ENCODE assay signal across 24 mouse cellular contexts in genomic region chr8:118852861-118853260, GRCm38 (mm10).
A peak's percentile ranks its signal among the peaks of the same experiment; 100 is the strongest.
DNase-seq lines count a peak whose midpoint lies in the region; ATAC-seq and TF ChIP-seq lines count a peak whose summit lies in the region.
"Had no signal": no experiment of that assay in that cellular context is flagged by ENCODE, and none has a peak within 500 bp of the region (broad histone marks: within the 10 kb centered on the region; RNA-seq: fewer than 3 reads in every experiment).

No protein-coding gene starts in this region.

- TF ChIP-seq EP300 in heart, adult 2 months (IDR thresholded peaks at IDR 0.05; ENCODE audit: insufficient read depth, low read depth, low read length) = peak; percentile 70; the same call in 1 of the 2 replicates

- no peak for ATAC-seq in heart, embryonic 12.5 days (ENCODE audit: insufficient number of reproducible peaks, low FRiP score)
- ATAC-seq in embryonic facial prominence, embryonic 14.5 days (ENCODE audit: low read depth) = no peak
- ATAC-seq: activated CD4-positive, CD25-positive, alpha-beta regulatory T cell, adult 4 months; forebrain, embryonic 14.5 days; hindbrain, postnatal 0 days; Patski had no signal

- 53% methylated on average over 12 of the region's 12 CpGs for WGBS in heart, adult 2 months
- WGBS in heart, embryonic 12.5 days = 88% methylated on average over 12 of the region's 12 CpGs
- 63% methylated on average over 12 of the region's 12 CpGs for WGBS in embryonic facial prominence, embryonic 14.5 days

- no peak overlapping the region for H3K4me3 ChIP-seq in heart, adult 2 months
- H3K4me3 ChIP-seq in heart, embryonic 12.5 days = no peak overlapping the region
- no peak overlapping the region for H3K4me3 ChIP-seq in embryonic facial prominence, embryonic 14.5 days (ENCODE audit: low read depth, low read length)
- H3K4me3 ChIP-seq: embryonic facial prominence, embryonic 15.5 days; erythroblast, embryonic 14.5 days; forebrain, embryonic 10.5 days; hindbrain, embryonic 12.5 days had no signal

- TF ChIP-seq CTCF in heart, adult 2 months (IDR thresholded peaks at IDR 0.05) = no peak

- peaks cover 16% of the 10 kb centered on the region for H3K4me1 ChIP-seq in heart, adult 2 months (ENCODE audit: control insufficient read depth, insufficient read depth, low read length)
- H3K4me1 ChIP-seq in heart, embryonic 12.5 days (replicated peaks) = 0 out of 2 replicates have a peak, but pooled peaks cover 6% of the 10 kb centered on the region
- no peaks in the 10 kb centered on the region for H3K4me1 ChIP-seq in embryonic facial prominence, embryonic 14.5 days (ENCODE audit: control insufficient read depth, insufficient read depth, low read length)
- H3K4me1 ChIP-seq: embryonic facial prominence, embryonic 15.5 days; forebrain, embryonic 10.5 days; hindbrain, embryonic 12.5 days had no signal

- H3K27ac ChIP-seq in heart, adult 2 months = peak overlapping the region; percentile 49; the same call in 1 of the 2 replicates
- H3K27ac ChIP-seq in heart, embryonic 12.5 days (ENCODE audit: poor library complexity, severe bottlenecking) = no peak overlapping the region
- no peak overlapping the region for H3K27ac ChIP-seq in embryonic facial prominence, embryonic 14.5 days (replicated peaks; ENCODE audit: low read depth, low read length)
- H3K27ac ChIP-seq: embryonic facial prominence, embryonic 15.5 days; forebrain, embryonic 10.5 days; hindbrain, embryonic 12.5 days; hindbrain, postnatal 0 days had no signal

- H3K27me3 ChIP-seq in heart, adult 2 months (ENCODE audit: control insufficient read depth, insufficient read depth, low read length) = no peaks in the 10 kb centered on the region
- no peaks in the 10 kb centered on the region for H3K27me3 ChIP-seq in heart, embryonic 12.5 days (replicated peaks)
- no peaks in the 10 kb centered on the region for H3K27me3 ChIP-seq in embryonic facial prominence, embryonic 14.5 days (replicated peaks; ENCODE audit: control insufficient read depth, insufficient read depth, low read length)
- H3K27me3 ChIP-seq: CH12.LX; embryonic facial prominence, embryonic 15.5 days; hindbrain, embryonic 12.5 days; Patski had no signal

- H3K9me3 ChIP-seq in heart, embryonic 12.5 days (replicated peaks) = peaks cover 3% of the 10 kb centered on the region; the same call in 1 of the 2 replicates
- no peaks in the 10 kb centered on the region for H3K9me3 ChIP-seq in embryonic facial prominence, embryonic 14.5 days (ENCODE audit: control insufficient read depth, low read length)
- H3K9me3 ChIP-seq: embryonic facial prominence, embryonic 15.5 days; forebrain, embryonic 10.5 days; hindbrain, embryonic 12.5 days had no signal

- peak; percentile 23 for DNase-seq in gastrocnemius, postnatal 10 days
- no peak for DNase-seq in gastrocnemius, adult 8-10 months (ENCODE audit: low spot score in 2 of 2)
- peak in 1 of 2 experiments; percentile 62 for DNase-seq in heart, adult 2 months
- DNase-seq in embryonic facial prominence, embryonic 14.5 days (ENCODE audit: low spot score) = peak; percentile 34
- DNase-seq in heart, postnatal 25 days (ENCODE audit: low spot score) = peak; percentile 14
- DNase-seq in layer of hippocampus, adult 8-10 months (ENCODE audit: low spot score in 2 of 2) = no peak
- DNase-seq in kidney, adult 18-20 months = no peak
- DNase-seq: adrenal gland, adult 2 months; adrenal gland, postnatal 25 days; cerebellum, adult 11-12 months; cerebellum, adult 9-10 months; cerebellum, postnatal 25 days; kidney, adult 11 months; kidney, postnatal 10 days had no signal

- H3K79me2 ChIP-seq in heart, adult 2 months (replicated peaks; ENCODE audit: control insufficient read depth, insufficient read depth, low read length) = no peaks in the 10 kb centered on the region

- H3K9ac ChIP-seq in heart, adult 2 months (ENCODE audit: low read depth, low read length) = no peak overlapping the region
- H3K9ac ChIP-seq in heart, embryonic 12.5 days = no peak overlapping the region
- H3K9ac ChIP-seq in embryonic facial prominence, embryonic 14.5 days (ENCODE audit: low read depth, low read length) = no peak overlapping the region
- H3K9ac ChIP-seq: embryonic facial prominence, embryonic 15.5 days; hindbrain, embryonic 12.5 days had no signal

- no peak overlapping the region for H3K4me2 ChIP-seq in heart, embryonic 12.5 days
- H3K4me2 ChIP-seq in embryonic facial prominence, embryonic 14.5 days (ENCODE audit: low read depth, low read length) = no peak overlapping the region
- H3K4me2 ChIP-seq: embryonic facial prominence, embryonic 15.5 days; hindbrain, embryonic 12.5 days had no signal

- intact Hi-C loops in heart, adult 2 months (cut with DNase I) = loop anchor here (2.0 to 10.0 kb wide), 6 partner anchors 151 to 566 kb away; no protein-coding TSS in a partner anchor
- intact Hi-C loops in heart, postnatal 25 days (cut with DNase I) = loop anchor here (5.0 to 10.0 kb wide), 4 partner anchors 151 to 458 kb away; no protein-coding TSS in a partner anchor

- 0 out of 2 replicates have a peak, but pooled peaks cover 3% of the 10 kb centered on the region for H3K36me3 ChIP-seq in heart, adult 2 months (ENCODE audit: control insufficient read depth, insufficient read depth, low read length)
- H3K36me3 ChIP-seq in heart, embryonic 12.5 days = no peaks in the 10 kb centered on the region
- H3K36me3 ChIP-seq in embryonic facial prominence, embryonic 14.5 days (ENCODE audit: control insufficient read depth, insufficient read depth, low read length) = no peaks in the 10 kb centered on the region
- H3K36me3 ChIP-seq: embryonic facial prominence, embryonic 15.5 days; forebrain, embryonic 10.5 days; hindbrain, embryonic 12.5 days had no signal

- TF ChIP-seq POLR2A in heart, adult 2 months (IDR thresholded peaks at IDR 0.05; ENCODE audit: insufficient read depth, low read depth, low read length) = 0 out of 2 replicates have a peak, but pooled peaks have one; percentile 17

Comparison
In these comparisons a context has a peak if more than half of its experiments do, and no peak if none do; other contexts are left out.
1. DNase-seq: peak in gastrocnemius, postnatal 10 days (single experiment), embryonic facial prominence, embryonic 14.5 days (single experiment) and heart, postnatal 25 days (single experiment); none in gastrocnemius, adult 8-10 months (0 of 2), layer of hippocampus, adult 8-10 months (0 of 2) and kidney, adult 18-20 months (single experiment).